Mouse (Mus musculus): ENCODE measurements at regions not wholly inside any gene's neighbourhood (a gene's known extent, or its start where the extent isn't known, plus 50 kb on each side); places are given as distances from the start of the nearest gene placed in this dataset.

GRCm38 (mm10) chr13:6060229-6060845 is 199.1 kb downstream of the Klf6 start:
- Histone ChIP-seq H3K27me3 (no peaks in the 10 kb centered on the region), H3K36me3 (no peaks in the 10 kb centered on the region), H3K27ac (replicated peaks) (no peak overlapping the region), H3K9ac (no peak overlapping the region), H3K4me1 (replicated peaks) (peaks cover 7% of the 10 kb centered on the region), H3K4me2 (no peak overlapping the region), H3K4me3 (no peak overlapping the region), H3K9me3 (no peaks in the 10 kb centered on the region)
- WGBS: 64% methylated on average over 8 of the region's 8 CpGs
- no peak for ATAC-seq (ENCODE audit: low FRiP score, low read depth)

- Histone ChIP-seq H3K9ac (no peak overlapping the region), H3K27me3 (no peaks in the 10 kb centered on the region), H3K4me1 (replicated peaks) (peaks cover 7% of the 10 kb centered on the region), H3K4me2 (no peak overlapping the region), H3K36me3 (no peaks in the 10 kb centered on the region), H3K9me3 (no peaks in the 10 kb centered on the region), H3K27ac (replicated peaks) (no peak overlapping the region), H3K4me3 (no peak overlapping the region)
- WGBS: 86% methylated on average over 4 of the region's 4 CpGs
- ATAC-seq (ENCODE audit: low FRiP score, low read depth): no peak
Observed at GRCm38 (mm10) chr13:6062305-6062704, 201.0 kb downstream of the Klf6 start.

- Histone ChIP-seq H3K4me3 (no peak overlapping the region), H3K27ac (replicated peaks) (no peak overlapping the region), H3K27me3 (no peaks in the 10 kb centered on the region), H3K4me1 (replicated peaks) (peaks cover 7% of the 10 kb centered on the region), H3K36me3 (no peaks in the 10 kb centered on the region), H3K9ac (no peak overlapping the region), H3K9me3 (no peaks in the 10 kb centered on the region), H3K4me2 (no peak overlapping the region)
- WGBS: 85% methylated on average over 3 of the region's 3 CpGs
- ATAC-seq (ENCODE audit: low FRiP score, low read depth): no peak
Observed at GRCm38 (mm10) chr13:6062729-6063386, 201.6 kb downstream of the Klf6 start.

- H3K27me3 ChIP-seq: no peaks in the 10 kb centered on the region
- no peaks in the 10 kb centered on the region for H3K9me3 ChIP-seq
- H3K4me1 ChIP-seq (replicated peaks): no peaks in the 10 kb centered on the region
- no peak overlapping the region for H3K27ac ChIP-seq (replicated peaks)
- no peak overlapping the region for H3K9ac ChIP-seq
- no peak overlapping the region for H3K4me3 ChIP-seq
- no peak for ATAC-seq (ENCODE audit: low FRiP score, low read depth)
- 87% methylated on average over 4 of the region's 4 CpGs for WGBS
- no peak overlapping the region for H3K4me2 ChIP-seq
- no peaks in the 10 kb centered on the region for H3K36me3 ChIP-seq
Observed at GRCm38 (mm10) chr13:6076978-6077825, 215.9 kb downstream of the Klf6 start.

- Histone ChIP-seq H3K4me1 (replicated peaks) (no peaks in the 10 kb centered on the region), H3K36me3 (no peaks in the 10 kb centered on the region), H3K4me3 (no peak overlapping the region), H3K4me2 (no peak overlapping the region), H3K27me3 (no peaks in the 10 kb centered on the region), H3K9me3 (no peaks in the 10 kb centered on the region), H3K27ac (replicated peaks) (no peak overlapping the region), H3K9ac (no peak overlapping the region)
- WGBS: 65% methylated on average over 2 of the region's 2 CpGs
- no peak for ATAC-seq (ENCODE audit: low FRiP score, low read depth)
Observed at GRCm38 (mm10) chr13:6085891-6086290, 224.6 kb downstream of the Klf6 start.

- H3K36me3 ChIP-seq: no peaks in the 10 kb centered on the region
- WGBS: 82% methylated on average over 7 of the region's 7 CpGs
- H3K4me3 ChIP-seq: no peak overlapping the region
- no peak overlapping the region for H3K27ac ChIP-seq (replicated peaks)
- no peak for ATAC-seq (ENCODE audit: low FRiP score, low read depth)
- no peaks in the 10 kb centered on the region for H3K9me3 ChIP-seq
- no peak overlapping the region for H3K9ac ChIP-seq
- H3K4me2 ChIP-seq: no peak overlapping the region
- no peaks in the 10 kb centered on the region for H3K4me1 ChIP-seq (replicated peaks)
- H3K27me3 ChIP-seq: no peaks in the 10 kb centered on the region
Observed at GRCm38 (mm10) chr13:6109018-6109657, 247.9 kb downstream of the Klf6 start.

GRCm38 (mm10) chr13:6119703-6120102 is 258.4 kb downstream of the Klf6 start:
- H3K27me3 ChIP-seq: no peaks in the 10 kb centered on the region
- no peak overlapping the region for H3K4me2 ChIP-seq
- WGBS: 98% methylated on average over 1 of the region's 1 CpGs
- H3K9ac ChIP-seq: no peak overlapping the region
- ATAC-seq (ENCODE audit: low FRiP score, low read depth): no peak
- no peaks in the 10 kb centered on the region for H3K36me3 ChIP-seq
- H3K9me3 ChIP-seq: no peaks in the 10 kb centered on the region
- no peak overlapping the region for H3K27ac ChIP-seq (replicated peaks)
- no peaks in the 10 kb centered on the region for H3K4me1 ChIP-seq (replicated peaks)
- no peak overlapping the region for H3K4me3 ChIP-seq

- no peak overlapping the region for H3K27ac ChIP-seq (replicated peaks)
- no peaks in the 10 kb centered on the region for H3K9me3 ChIP-seq
- H3K4me1 ChIP-seq (replicated peaks): no peaks in the 10 kb centered on the region
- no peaks in the 10 kb centered on the region for H3K36me3 ChIP-seq
- WGBS: 91% methylated on average over 1 of the region's 1 CpGs
- no peak overlapping the region for H3K9ac ChIP-seq
- no peaks in the 10 kb centered on the region for H3K27me3 ChIP-seq
- no peak overlapping the region for H3K4me3 ChIP-seq
- H3K4me2 ChIP-seq: no peak overlapping the region
- no peak for ATAC-seq (ENCODE audit: low FRiP score, low read depth)
Observed at GRCm38 (mm10) chr13:6127311-6127710, 266.0 kb downstream of the Klf6 start.

GRCm38 (mm10) chr13:6128903-6129302 is 267.6 kb downstream of the Klf6 start:
- no peak for ATAC-seq (ENCODE audit: low FRiP score, low read depth)
- Histone ChIP-seq H3K9ac (no peak overlapping the region), H3K4me1 (replicated peaks) (no peaks in the 10 kb centered on the region), H3K4me2 (no peak overlapping the region), H3K36me3 (no peaks in the 10 kb centered on the region), H3K4me3 (no peak overlapping the region), H3K27ac (replicated peaks) (no peak overlapping the region), H3K27me3 (no peaks in the 10 kb centered on the region), H3K9me3 (no peaks in the 10 kb centered on the region)
- 89% methylated on average over 1 of the region's 1 CpGs for WGBS

GRCm38 (mm10) chr13:6131363-6131762 is 270.1 kb downstream of the Klf6 start:
- no peak for ATAC-seq (ENCODE audit: low FRiP score, low read depth)
- H3K36me3 ChIP-seq: no peaks in the 10 kb centered on the region
- no peak overlapping the region for H3K4me3 ChIP-seq
- H3K4me2 ChIP-seq: no peak overlapping the region
- H3K9ac ChIP-seq: no peak overlapping the region
- WGBS: 87% methylated on average over 2 of the region's 2 CpGs
- H3K27me3 ChIP-seq: no peaks in the 10 kb centered on the region
- no peaks in the 10 kb centered on the region for H3K9me3 ChIP-seq
- H3K27ac ChIP-seq (replicated peaks): no peak overlapping the region
- H3K4me1 ChIP-seq (replicated peaks): no peaks in the 10 kb centered on the region

GRCm38 (mm10) chr13:6137170-6137569 is 275.9 kb downstream of the Klf6 start:
- Histone ChIP-seq H3K9me3 (no peaks in the 10 kb centered on the region), H3K36me3 (no peaks in the 10 kb centered on the region), H3K27ac (replicated peaks) (no peak overlapping the region), H3K4me1 (replicated peaks) (no peaks in the 10 kb centered on the region), H3K9ac (no peak overlapping the region), H3K4me3 (no peak overlapping the region), H3K4me2 (no peak overlapping the region), H3K27me3 (no peaks in the 10 kb centered on the region)
- ATAC-seq (ENCODE audit: low FRiP score, low read depth): no peak
- 19% methylated on average over 4 of the region's 4 CpGs for WGBS

- no peaks in the 10 kb centered on the region for H3K36me3 ChIP-seq
- 60% methylated on average over 2 of the region's 2 CpGs for WGBS
- H3K4me2 ChIP-seq: no peak overlapping the region
- no peaks in the 10 kb centered on the region for H3K9me3 ChIP-seq
- no peaks in the 10 kb centered on the region for H3K4me1 ChIP-seq (replicated peaks)
- H3K27ac ChIP-seq (replicated peaks): no peak overlapping the region
- no peak for ATAC-seq (ENCODE audit: low FRiP score, low read depth)
- H3K9ac ChIP-seq: no peak overlapping the region
- H3K4me3 ChIP-seq: no peak overlapping the region
- H3K27me3 ChIP-seq: no peaks in the 10 kb centered on the region
Observed at GRCm38 (mm10) chr13:6142771-6143170, 281.5 kb downstream of the Klf6 start.
